Mouse (Mus musculus): Measurements from ENCODE around the gene Kpnb1. TPM values are rescaled to one million over a fixed set of nuclear protein-coding genes. Genes with fewer than 3 reads are reported as not detected.
"Not testable (repeated sequence)": the region's sequence is repeated elsewhere in the genome, so short reads cannot be mapped to it uniquely, and the experiment has no call there.

Gene Kpnb1
- polyA plus RNA-seq, 1 experiment = 40.7 TPM

DNA sequence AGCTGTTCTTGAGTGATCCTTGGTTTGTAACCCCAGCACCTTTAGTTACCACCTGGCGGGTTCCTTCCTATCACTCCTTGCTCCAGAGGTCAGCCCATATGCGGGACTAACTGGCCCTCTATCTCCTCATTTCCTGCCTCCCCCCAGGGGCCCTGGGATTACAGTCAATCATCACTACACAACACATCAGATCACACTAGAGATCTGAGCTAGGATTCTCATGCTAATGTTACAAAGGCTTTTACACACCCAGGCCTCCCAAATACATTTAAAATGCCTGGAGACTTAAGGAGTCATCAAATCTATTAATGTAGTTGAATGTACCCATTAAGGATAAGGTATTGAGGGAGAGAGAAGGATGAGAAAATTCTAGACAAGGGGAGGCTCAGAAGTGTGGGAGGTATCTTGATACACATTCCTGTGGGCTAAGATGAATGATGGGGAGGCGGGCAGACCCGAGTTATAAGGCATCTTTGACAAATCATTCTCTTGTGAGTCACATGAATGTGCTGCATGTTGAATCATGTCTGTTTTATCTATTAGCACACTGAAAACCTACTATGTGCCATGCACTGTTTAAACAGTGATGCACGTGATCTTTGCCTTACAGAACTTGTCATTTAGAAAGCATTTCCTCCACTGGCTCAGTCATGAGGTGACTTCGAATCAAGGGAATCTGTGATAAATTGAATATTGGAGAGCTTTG lies 4.4 kb upstream of the Kpnb1 start:
- no peak overlapping the region for H3K27ac ChIP-seq (replicated peaks; ENCODE audit: low read depth, low read length)
- H3K4me3 ChIP-seq (ENCODE audit: insufficient read depth, low read depth, low read length) = no peak overlapping the region
- H3K4me1 ChIP-seq (ENCODE audit: control insufficient read depth, insufficient read depth, insufficient read length, low read length) = no peaks in the 10 kb centered on the region

DNA sequence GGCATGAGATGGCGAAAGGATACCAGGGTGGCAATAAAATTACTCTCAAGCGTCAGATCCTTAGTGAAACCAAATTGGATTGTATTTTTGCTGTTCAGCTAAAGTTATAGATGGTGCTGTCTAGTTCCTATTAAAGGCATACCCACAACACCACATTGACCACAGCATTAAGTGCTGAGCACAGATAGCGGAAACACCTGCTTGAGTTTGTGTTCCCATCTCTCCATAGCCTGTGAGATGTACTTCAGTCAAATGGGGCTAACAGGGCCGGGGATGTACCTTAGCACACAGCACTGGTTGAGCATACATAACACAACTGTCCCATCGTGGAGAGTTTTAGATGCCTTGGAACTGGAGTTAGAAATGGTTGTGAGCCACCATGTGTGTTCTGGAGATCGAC lies 3.3 kb upstream of the Kpnb1 start:
- no peaks in the 10 kb centered on the region for H3K4me1 ChIP-seq (ENCODE audit: control insufficient read depth, insufficient read depth, insufficient read length, low read length)
- H3K4me3 ChIP-seq (ENCODE audit: insufficient read depth, low read depth, low read length) = no peak overlapping the region
- H3K27ac ChIP-seq (replicated peaks; ENCODE audit: low read depth, low read length) = no peak overlapping the region

DNA sequence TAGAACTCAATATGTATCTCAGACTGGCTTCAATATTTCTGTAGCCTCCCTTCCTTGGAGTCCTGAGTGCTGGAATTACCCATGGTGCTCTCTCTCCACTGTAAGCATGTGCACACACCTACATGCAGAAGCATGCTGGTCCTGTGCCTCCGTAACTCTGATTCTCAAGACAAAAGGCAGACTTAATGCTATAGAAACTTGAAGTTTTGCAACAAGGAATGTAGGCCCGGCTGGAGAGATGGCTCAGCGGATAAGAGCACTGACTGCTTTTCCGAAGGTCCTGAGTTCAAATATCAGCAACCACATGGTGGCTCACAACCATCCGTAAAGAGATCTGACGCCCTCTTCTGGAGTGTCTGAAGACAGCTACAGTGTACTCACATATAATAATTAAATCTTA lies 2.0 kb upstream of the Kpnb1 start:
- H3K4me3 ChIP-seq (ENCODE audit: insufficient read depth, low read depth, low read length); H3K27ac ChIP-seq (replicated peaks; ENCODE audit: low read depth, low read length); H3K4me1 ChIP-seq (ENCODE audit: control insufficient read depth, insufficient read depth, insufficient read length, low read length): not testable (repeated sequence)

DNA sequence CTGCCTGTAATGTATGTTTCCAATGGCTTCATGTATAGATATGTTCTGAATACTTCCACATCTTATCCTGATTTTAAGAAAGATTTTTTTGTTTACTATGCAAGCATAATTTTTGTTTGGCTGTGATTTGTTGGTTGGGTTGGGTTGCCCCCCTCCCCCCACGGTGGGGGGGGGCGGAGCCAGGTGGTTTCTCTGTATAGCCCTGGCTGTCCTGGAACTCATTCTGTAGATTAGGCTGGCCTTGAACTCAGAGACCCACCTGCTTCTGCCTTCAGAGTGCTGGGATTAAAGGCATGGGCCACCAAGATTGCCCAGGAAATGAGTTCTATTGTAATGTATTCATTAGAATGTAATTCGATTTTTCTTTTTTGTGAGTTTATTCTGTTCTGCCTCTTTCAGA lies 1.6 kb upstream of the Kpnb1 start:
- H3K4me3 ChIP-seq (ENCODE audit: insufficient read depth, low read depth, low read length) = no peak overlapping the region
- H3K27ac ChIP-seq (replicated peaks; ENCODE audit: low read depth, low read length) = no peak overlapping the region
- no peaks in the 10 kb centered on the region for H3K4me1 ChIP-seq (ENCODE audit: control insufficient read depth, insufficient read depth, insufficient read length, low read length)

DNA sequence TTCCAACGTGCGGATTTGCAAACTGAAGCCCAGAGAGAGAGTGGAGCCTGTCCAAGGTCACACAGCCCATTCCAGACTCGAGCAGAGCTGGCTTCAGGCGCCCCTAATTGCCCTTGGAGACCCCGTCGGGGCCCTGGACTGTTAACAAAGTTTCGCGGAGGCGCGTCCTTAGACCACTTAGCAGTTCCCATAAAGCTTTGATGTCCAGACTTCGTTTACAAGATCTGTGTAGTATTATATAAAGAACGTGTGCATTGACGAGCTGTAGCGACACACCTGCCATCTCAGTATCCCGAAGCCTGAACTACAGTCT lies 918 bp upstream of the Kpnb1 start:
- peak overlapping the region; percentile 67 for H3K4me3 ChIP-seq (ENCODE audit: insufficient read depth, low read depth, low read length)
- H3K4me1 ChIP-seq (ENCODE audit: control insufficient read depth, insufficient read depth, insufficient read length, low read length) = no peaks in the 10 kb centered on the region
- H3K27ac ChIP-seq (replicated peaks; ENCODE audit: low read depth, low read length) = peak overlapping the region; percentile 73

DNA sequence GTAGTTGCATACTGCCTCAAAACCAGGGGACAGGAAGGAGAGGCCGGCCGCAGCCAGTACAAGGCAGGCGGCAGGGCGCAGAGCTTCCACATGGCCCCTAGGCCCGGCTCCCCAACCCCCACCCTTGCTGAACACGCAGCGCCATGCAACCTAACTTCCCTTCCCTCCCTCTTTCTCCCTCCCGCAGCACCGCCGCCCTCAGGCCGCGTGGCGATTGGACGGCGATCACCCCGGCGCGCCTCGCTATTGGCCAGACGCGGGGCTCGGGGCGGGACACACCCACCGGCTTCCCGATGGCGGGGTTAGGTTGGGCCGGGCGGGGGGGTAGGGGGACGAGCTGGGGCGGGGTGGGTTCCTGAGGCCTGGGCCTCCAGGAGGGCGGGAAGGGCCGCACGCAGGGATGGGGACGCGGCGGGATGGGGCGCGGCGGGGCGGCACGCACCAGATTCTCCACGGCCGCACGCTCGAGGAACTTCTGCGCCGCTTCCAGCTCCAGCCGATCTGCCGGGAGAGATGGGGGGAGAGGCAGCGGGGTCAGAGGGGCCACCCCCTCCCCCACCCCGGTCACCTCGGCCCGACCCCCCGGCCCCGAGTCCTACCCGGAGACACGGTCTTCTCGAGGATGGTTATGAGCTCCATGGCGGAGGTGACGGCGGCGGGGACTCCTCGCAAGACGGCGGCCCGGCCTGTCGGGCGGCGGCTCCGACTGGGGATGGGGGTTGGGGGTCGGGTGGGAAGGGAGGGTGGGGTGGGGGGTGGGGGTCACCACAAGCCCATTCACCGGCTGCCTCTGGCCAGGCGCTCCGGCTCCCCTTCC lies 526 bp downstream of the Kpnb1 start:
- Histone ChIP-seq H3K4me3 (ENCODE audit: insufficient read depth, low read depth, low read length) (peak overlapping the region; percentile 78), H3K4me1 (ENCODE audit: control insufficient read depth, insufficient read depth, insufficient read length, low read length) (no peaks in the 10 kb centered on the region), H3K27ac (replicated peaks; ENCODE audit: low read depth, low read length) (peak overlapping the region; percentile 76)

DNA sequence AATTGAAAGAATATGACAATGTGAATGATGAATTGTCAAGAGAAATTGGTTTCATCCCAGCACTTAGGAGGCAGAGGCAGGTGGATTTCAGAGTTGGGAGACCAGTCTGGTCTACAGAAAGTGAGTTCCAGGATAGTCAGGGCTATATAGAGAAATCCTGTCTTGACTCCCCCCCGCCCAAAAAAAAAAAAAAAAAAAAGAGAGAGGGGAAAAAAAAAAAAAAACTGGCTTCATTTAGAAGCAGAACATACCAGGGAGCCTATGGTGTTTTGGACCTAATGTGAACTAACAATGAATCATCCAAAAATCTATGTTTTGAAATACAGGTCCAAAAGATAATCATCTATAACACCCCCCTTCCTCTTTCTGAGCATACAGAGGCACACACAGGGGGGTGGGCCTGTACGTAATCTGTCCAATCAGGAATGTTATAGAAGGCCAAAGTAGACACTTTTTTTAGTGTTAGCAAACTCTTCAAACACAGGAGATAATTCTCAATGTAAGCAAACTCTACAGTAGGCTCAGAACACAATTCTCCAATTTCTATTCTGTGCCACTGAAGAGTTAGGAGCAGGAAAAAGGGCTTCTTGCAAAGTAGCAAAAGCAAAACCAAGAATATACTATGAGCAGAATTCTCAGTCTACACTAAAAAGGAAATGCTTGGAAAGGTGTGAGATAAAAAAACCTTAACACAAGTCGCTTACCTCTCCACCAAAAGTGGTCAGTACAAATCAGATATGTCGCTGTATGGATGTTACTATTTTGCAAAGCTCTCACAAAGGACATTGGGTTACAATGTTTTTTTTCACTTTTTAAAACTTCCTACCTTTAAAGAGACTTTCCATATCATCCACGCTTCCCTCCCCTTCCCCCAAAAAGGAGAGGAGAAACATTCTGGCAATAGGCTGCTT lies 1.7 kb downstream of the Kpnb1 start:
- H3K4me3 ChIP-seq (ENCODE audit: insufficient read depth, low read depth, low read length) = no peak overlapping the region
- H3K4me1 ChIP-seq (ENCODE audit: control insufficient read depth, insufficient read depth, insufficient read length, low read length) = no peaks in the 10 kb centered on the region
- H3K27ac ChIP-seq (replicated peaks; ENCODE audit: low read depth, low read length) = no peak overlapping the region

DNA sequence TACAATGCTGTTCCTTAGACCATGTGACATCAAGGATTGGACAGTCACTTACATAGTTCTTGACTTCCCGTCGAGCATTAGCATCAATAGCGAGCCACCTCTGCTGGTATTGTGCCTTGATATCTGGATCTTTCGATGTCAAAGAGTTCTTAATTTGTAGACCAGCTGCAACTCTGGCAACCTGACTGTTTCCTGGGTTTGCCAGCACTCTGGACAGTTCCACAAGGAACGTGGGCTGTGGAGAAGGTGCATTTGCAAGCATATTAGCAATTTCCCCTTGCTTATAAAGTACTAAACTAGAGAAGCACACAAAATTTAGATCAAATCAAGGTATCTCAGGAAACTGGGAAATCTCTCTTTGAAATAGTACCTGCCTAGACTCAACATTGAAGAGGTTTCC lies 2.8 kb downstream of the Kpnb1 start:
- Histone ChIP-seq H3K4me3 (ENCODE audit: insufficient read depth, low read depth, low read length) (no peak overlapping the region), H3K27ac (replicated peaks; ENCODE audit: low read depth, low read length) (no peak overlapping the region), H3K4me1 (ENCODE audit: control insufficient read depth, insufficient read depth, insufficient read length, low read length) (no peaks in the 10 kb centered on the region)

DNA sequence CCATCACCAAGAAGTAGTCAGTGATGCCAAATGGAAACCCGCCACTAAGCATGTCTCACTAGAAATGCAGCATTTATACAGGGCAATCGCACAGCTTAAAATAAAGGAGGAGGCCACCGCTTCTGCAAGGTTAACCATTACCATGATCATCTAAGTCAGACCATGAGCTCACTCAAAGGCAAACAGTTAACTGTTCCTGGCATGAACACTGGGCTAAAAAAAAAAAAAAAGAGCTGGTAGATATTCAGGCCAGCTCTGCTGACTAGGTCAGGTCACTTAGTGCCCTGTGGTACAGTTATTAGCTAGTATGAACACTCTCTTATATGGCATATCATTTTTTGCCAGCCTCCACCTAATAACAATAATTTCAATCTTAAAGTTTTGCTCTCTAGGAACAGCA lies 5.2 kb downstream of the Kpnb1 start:
- Histone ChIP-seq H3K27ac (replicated peaks; ENCODE audit: low read depth, low read length) (no peak overlapping the region), H3K4me1 (ENCODE audit: control insufficient read depth, insufficient read depth, insufficient read length, low read length) (no peaks in the 10 kb centered on the region), H3K4me3 (ENCODE audit: insufficient read depth, low read depth, low read length) (no peak overlapping the region)

DNA sequence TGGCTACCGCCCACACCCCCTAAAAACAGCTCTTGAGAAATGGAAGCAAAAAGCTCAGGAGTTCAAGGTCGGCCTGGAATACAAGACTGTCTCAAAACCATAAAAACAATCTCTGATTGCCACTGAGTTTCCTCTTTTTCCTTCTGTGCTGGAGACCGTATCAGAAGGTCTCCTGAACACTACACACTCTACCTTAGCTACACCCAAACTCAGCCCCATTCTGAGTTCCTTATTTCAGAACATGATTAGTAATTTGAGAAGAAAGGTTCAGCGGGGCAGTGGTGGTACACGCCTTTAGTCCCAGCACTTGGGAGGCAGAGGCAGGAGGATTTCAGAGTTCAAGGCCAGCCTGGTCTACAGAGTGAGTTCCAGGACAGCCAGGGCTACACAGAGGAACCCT lies 6.6 kb downstream of the Kpnb1 start:
- no peak overlapping the region for H3K27ac ChIP-seq (replicated peaks; ENCODE audit: low read depth, low read length)
- H3K4me3 ChIP-seq (ENCODE audit: insufficient read depth, low read depth, low read length) = no peak overlapping the region
- H3K4me1 ChIP-seq (ENCODE audit: control insufficient read depth, insufficient read depth, insufficient read length, low read length) = no peaks in the 10 kb centered on the region

DNA sequence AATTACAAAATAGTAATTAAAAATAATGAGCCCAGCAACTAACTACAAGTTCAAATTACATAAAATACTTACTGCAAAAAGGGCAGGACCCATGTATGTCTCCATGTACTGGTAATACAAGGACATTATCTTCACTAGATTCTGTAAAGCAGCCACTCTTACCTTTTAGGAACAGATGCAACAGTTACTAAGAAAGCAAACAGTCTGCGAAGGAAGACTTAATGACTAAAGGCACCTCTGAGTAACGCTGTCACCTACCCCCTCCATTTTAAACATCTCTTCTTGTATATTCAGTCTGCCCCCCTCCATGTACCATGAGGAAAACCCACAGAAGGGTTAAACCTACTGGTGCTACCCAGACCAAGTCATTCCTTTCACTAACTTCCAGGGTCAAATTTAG lies 9.5 kb downstream of the Kpnb1 start:
- Histone ChIP-seq H3K27ac (replicated peaks; ENCODE audit: low read depth, low read length) (no peak overlapping the region), H3K4me1 (ENCODE audit: control insufficient read depth, insufficient read depth, insufficient read length, low read length) (no peaks in the 10 kb centered on the region), H3K4me3 (ENCODE audit: insufficient read depth, low read depth, low read length) (no peak overlapping the region)

DNA sequence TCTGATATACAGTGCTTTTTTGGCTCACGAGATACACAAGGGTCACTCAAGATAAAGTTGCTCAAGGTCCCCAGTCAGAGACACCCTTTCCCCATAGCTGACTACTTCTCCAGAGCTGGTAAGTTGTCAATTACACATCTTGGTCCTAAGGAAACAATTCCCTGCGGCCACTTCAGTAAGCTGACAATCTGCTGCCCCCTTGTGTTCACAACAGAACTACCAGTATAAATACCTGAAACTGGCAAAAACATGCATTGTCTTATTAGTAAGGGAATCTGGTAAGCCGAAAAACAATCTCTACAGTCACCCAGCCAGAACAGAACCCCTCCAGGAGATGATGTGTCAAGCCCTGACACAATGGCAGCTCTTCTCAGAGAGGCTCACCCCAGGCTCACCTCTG lies 10.8 kb downstream of the Kpnb1 start:
- H3K4me3 ChIP-seq (ENCODE audit: insufficient read depth, low read depth, low read length) = no peak overlapping the region
- H3K27ac ChIP-seq (replicated peaks; ENCODE audit: low read depth, low read length) = no peak overlapping the region
- H3K4me1 ChIP-seq (ENCODE audit: control insufficient read depth, insufficient read depth, insufficient read length, low read length) = no peaks in the 10 kb centered on the region

DNA sequence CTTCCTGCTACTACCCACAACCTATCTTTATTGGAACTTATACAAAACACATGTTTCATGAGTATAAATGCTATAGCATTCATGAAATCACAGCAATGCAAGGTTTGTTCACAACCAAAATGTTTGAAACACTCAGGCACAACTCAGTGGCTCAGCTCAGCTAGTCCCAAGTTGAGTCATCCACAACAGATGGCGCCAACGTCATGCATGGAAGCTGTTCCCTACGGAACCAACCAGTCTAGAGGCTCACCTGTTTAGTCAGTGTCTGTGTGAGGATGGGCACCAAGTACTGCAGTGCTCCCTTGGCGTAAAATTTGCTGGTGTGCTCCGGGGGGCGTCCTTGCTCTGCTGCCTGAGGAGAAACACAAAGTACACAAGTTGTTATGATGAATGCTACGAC lies 12.2 kb downstream of the Kpnb1 start:
- Histone ChIP-seq H3K4me1 (ENCODE audit: control insufficient read depth, insufficient read depth, insufficient read length, low read length) (no peaks in the 10 kb centered on the region), H3K4me3 (ENCODE audit: insufficient read depth, low read depth, low read length) (no peak overlapping the region), H3K27ac (replicated peaks; ENCODE audit: low read depth, low read length) (no peak overlapping the region)

DNA sequence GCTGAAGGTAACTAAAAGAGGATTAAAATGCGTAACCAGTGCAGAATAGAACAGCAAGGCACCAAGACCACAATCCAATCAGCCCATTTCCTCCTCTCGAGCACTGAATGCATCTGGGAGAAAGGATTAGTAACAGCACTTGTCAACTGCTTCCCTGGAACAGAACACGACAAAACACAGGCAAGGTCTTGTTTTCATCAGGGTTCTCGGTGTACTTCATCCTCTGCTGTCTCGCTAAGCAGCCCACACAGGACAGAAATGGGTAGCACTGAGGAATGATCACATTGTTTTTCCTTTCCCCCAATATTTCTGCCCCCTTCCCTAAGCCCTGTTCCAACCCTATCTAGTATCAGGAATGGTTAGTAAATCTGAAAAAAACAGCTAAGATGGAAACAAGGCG lies 27.3 kb downstream of the Kpnb1 start:
- H3K4me1 ChIP-seq (ENCODE audit: control insufficient read depth, insufficient read depth, insufficient read length, low read length) = no peaks in the 10 kb centered on the region
- H3K4me3 ChIP-seq (ENCODE audit: insufficient read depth, low read depth, low read length) = no peak overlapping the region
- H3K27ac ChIP-seq (replicated peaks; ENCODE audit: low read depth, low read length) = no peak overlapping the region

DNA sequence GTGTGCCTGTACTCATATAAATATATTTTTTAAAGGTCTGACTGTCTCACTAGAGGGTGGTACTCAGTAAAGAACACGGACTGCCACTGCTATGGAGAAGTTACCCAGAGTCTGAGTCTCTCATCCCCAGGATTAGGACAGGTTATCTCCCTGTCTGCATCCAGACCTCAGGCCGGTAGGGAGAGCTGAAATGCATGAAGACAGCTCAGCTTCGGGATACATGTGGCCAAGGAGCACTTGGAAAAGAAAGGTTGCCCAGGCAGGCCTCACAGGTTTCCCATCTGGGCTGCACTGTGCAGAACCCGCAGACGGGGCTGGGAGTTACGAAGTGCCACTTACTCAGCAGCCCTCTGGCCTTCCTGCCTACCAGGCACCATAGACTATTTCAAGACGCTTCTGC lies 30.7 kb downstream of the Kpnb1 start:
- Histone ChIP-seq H3K27ac (replicated peaks; ENCODE audit: low read depth, low read length) (no peak overlapping the region), H3K4me3 (ENCODE audit: insufficient read depth, low read depth, low read length) (no peak overlapping the region), H3K4me1 (ENCODE audit: control insufficient read depth, insufficient read depth, insufficient read length, low read length) (peaks cover 6% of the 10 kb centered on the region)
